ENCODE assay signal across 15 mouse cellular contexts in the genomic region with DNA sequence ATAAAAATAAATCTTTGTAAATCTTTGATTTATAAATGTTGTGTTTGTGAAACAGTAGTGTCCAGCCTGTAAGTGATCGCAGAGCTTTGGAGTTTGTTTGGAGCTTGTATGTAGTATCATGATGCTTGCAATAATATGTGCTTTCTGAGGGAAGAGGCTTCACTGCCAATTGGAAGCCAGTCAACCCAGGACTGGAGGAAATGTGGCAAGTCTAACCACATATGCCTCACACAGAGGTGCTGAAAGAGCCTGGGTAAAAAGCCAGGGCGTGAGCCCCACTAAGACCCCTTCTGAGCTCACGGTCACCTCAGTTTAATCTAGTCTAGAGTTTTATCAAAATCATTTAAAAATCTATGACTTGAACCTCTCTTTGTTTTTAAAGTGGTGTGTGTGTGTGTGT. TPM values are rescaled to one million over a fixed set of nuclear protein-coding genes. Genes with fewer than 3 reads are reported as not detected.
DNase-seq lines count a peak whose midpoint lies in the region; ATAC-seq and TF ChIP-seq lines count a peak whose summit lies in the region.
"Had no signal": no experiment of that assay in that cellular context is flagged by ENCODE, and none has a peak within 500 bp of the region (broad histone marks: within the 10 kb centered on the region; RNA-seq: fewer than 3 reads in every experiment).

No protein-coding gene starts in this region.

- no peak overlapping the region for H3K4me2 ChIP-seq in embryonic facial prominence, embryonic 13.5 days
- no peak overlapping the region for H3K4me2 ChIP-seq in kidney, embryonic 14.5 days (replicated peaks; ENCODE audit: low read depth, low read length)
- no peak overlapping the region for H3K4me2 ChIP-seq in limb, embryonic 14.5 days (replicated peaks; ENCODE audit: low read depth, low read length, severe bottlenecking)
- H3K4me2 ChIP-seq: heart, embryonic 12.5 days; liver, embryonic 15.5 days; midbrain, embryonic 12.5 days had no signal

- DNase-seq in embryonic facial prominence, embryonic 10.5 days (ENCODE audit: low spot score), result no peak
- no peak for DNase-seq in kidney, adult 2 months
- peak; percentile 85 for DNase-seq in NIH3T3 (ENCODE audit: low read depth)
- DNase-seq in limb, embryonic 14.5 days (ENCODE audit: low spot score), result peak; percentile 34
- DNase-seq in left cerebral cortex, postnatal 14 days (ENCODE audit: low spot score in 2 of 2), result no peak
- DNase-seq in frontal cortex, postnatal 25 days (ENCODE audit: low spot score in 2 of 2), result no peak
- DNase-seq: cerebellum, adult 11 months; kidney, adult 18-20 months had no signal

- H3K9ac ChIP-seq in embryonic facial prominence, embryonic 13.5 days, result no peak overlapping the region
- no peak overlapping the region for H3K9ac ChIP-seq in kidney, embryonic 14.5 days (ENCODE audit: low read depth, low read length)
- H3K9ac ChIP-seq in limb, embryonic 14.5 days (ENCODE audit: low read depth, low read length, severe bottlenecking), result no peak overlapping the region
- H3K9ac ChIP-seq: heart, embryonic 12.5 days; liver, embryonic 15.5 days; midbrain, embryonic 12.5 days had no signal

- intact Hi-C loops in left cerebral cortex, postnatal 14 days (cut with DNase I), result loop anchor here (5.0 kb wide), 2 partner anchors 74 to 114 kb away; partner anchors contain the start of gene Ppp3r1

- no peaks in the 10 kb centered on the region for H3K36me3 ChIP-seq in embryonic facial prominence, embryonic 13.5 days
- H3K36me3 ChIP-seq in embryonic facial prominence, embryonic 10.5 days (replicated peaks), result no peaks in the 10 kb centered on the region
- no peaks in the 10 kb centered on the region; the same call in 1 of the 2 replicates for H3K36me3 ChIP-seq in kidney, embryonic 14.5 days (ENCODE audit: control insufficient read depth, insufficient read depth, low read length)
- no peaks in the 10 kb centered on the region for H3K36me3 ChIP-seq in kidney, adult 2 months (ENCODE audit: control insufficient read depth, insufficient read depth, low read length)
- H3K36me3 ChIP-seq in limb, embryonic 14.5 days (ENCODE audit: control insufficient read depth, insufficient read depth, low read length), result no peaks in the 10 kb centered on the region
- H3K36me3 ChIP-seq: heart, embryonic 12.5 days; liver, embryonic 15.5 days had no signal

- peaks cover 18% of the 10 kb centered on the region for H3K4me1 ChIP-seq in embryonic facial prominence, embryonic 13.5 days
- H3K4me1 ChIP-seq in embryonic facial prominence, embryonic 10.5 days, result peaks cover 24% of the 10 kb centered on the region
- H3K4me1 ChIP-seq in kidney, embryonic 14.5 days (ENCODE audit: control insufficient read depth, insufficient read depth, low read length), result no peaks in the 10 kb centered on the region
- 0 out of 2 replicates have a peak, but pooled peaks cover 2% of the 10 kb centered on the region for H3K4me1 ChIP-seq in kidney, adult 2 months (ENCODE audit: control insufficient read depth, insufficient read depth, low read length)
- H3K4me1 ChIP-seq in limb, embryonic 14.5 days (ENCODE audit: control insufficient read depth, insufficient read depth, low read length), result peaks cover 16% of the 10 kb centered on the region
- H3K4me1 ChIP-seq: liver, embryonic 15.5 days; midbrain, embryonic 12.5 days had no signal

- peak overlapping the region; percentile 12; the same call in 1 of the 2 replicates for H3K27ac ChIP-seq in embryonic facial prominence, embryonic 13.5 days
- H3K27ac ChIP-seq in embryonic facial prominence, embryonic 10.5 days (replicated peaks), result no peak overlapping the region
- no peak overlapping the region for H3K27ac ChIP-seq in kidney, embryonic 14.5 days (ENCODE audit: low read depth, low read length)
- no peak overlapping the region for H3K27ac ChIP-seq in kidney, adult 2 months (ENCODE audit: insufficient read depth, low read depth, low read length)
- H3K27ac ChIP-seq in limb, embryonic 14.5 days (replicated peaks; ENCODE audit: low read depth, low read length), result no peak overlapping the region
- H3K27ac ChIP-seq: hindbrain, postnatal 0 days; liver, embryonic 15.5 days; midbrain, embryonic 12.5 days; stomach, postnatal 0 days had no signal

- ATAC-seq in embryonic facial prominence, embryonic 13.5 days (ENCODE audit: insufficient number of reproducible peaks, insufficient read depth, low FRiP score, low TSS enrichment, low read depth), result no peak
- 0 out of 2 replicates have a peak, but pooled peaks have one; percentile 17 for ATAC-seq in kidney, embryonic 14.5 days (ENCODE audit: low FRiP score, low TSS enrichment)
- 0 out of 2 replicates have a peak, but pooled peaks have one; percentile 28 for ATAC-seq in limb, embryonic 14.5 days (ENCODE audit: low FRiP score, low read depth)

- no peaks in the 10 kb centered on the region for H3K27me3 ChIP-seq in embryonic facial prominence, embryonic 13.5 days
- no peaks in the 10 kb centered on the region for H3K27me3 ChIP-seq in embryonic facial prominence, embryonic 10.5 days (replicated peaks; ENCODE audit: low read depth, poor library complexity, severe bottlenecking)
- no peaks in the 10 kb centered on the region for H3K27me3 ChIP-seq in kidney, embryonic 14.5 days (ENCODE audit: control insufficient read depth, insufficient read depth, low read length)
- H3K27me3 ChIP-seq in kidney, adult 2 months (replicated peaks; ENCODE audit: control insufficient read depth, insufficient read depth, low read length), result no peaks in the 10 kb centered on the region
- no peaks in the 10 kb centered on the region for H3K27me3 ChIP-seq in limb, embryonic 14.5 days (ENCODE audit: control insufficient read depth, insufficient read depth, low read length)
- H3K27me3 ChIP-seq: heart, embryonic 12.5 days; liver, embryonic 15.5 days; midbrain, embryonic 12.5 days had no signal

- no peak for TF ChIP-seq POLR2A in kidney, adult 2 months (IDR thresholded peaks at IDR 0.05; ENCODE audit: low read depth, low read length)
- no peak for TF ChIP-seq POLR2A in limb, embryonic 14.5 days (IDR thresholded peaks at IDR 0.05; ENCODE audit: borderline replicate concordance, extremely low read depth, insufficient read depth, insufficient read length)

- no peak for TF ChIP-seq CTCF in kidney, adult 2 months (conservative IDR thresholded peaks at IDR 0.05; ENCODE audit: insufficient read depth, insufficient read length, low read depth, low read length)

- 86% methylated on average over 3 of the region's 3 CpGs for WGBS in embryonic facial prominence, embryonic 13.5 days
- 92% methylated on average over 3 of the region's 3 CpGs for WGBS in embryonic facial prominence, embryonic 10.5 days
- 91% methylated on average over 3 of the region's 3 CpGs for WGBS in kidney, embryonic 14.5 days
- 94% methylated on average over 3 of the region's 3 CpGs for WGBS in kidney, adult 2 months
- 64% methylated on average over 3 of the region's 3 CpGs for whole genome bisulfite sequencing in limb, embryonic 14.5 days

- no peak overlapping the region for H3K4me3 ChIP-seq in embryonic facial prominence, embryonic 13.5 days
- H3K4me3 ChIP-seq in embryonic facial prominence, embryonic 10.5 days, result no peak overlapping the region
- H3K4me3 ChIP-seq in kidney, embryonic 14.5 days (ENCODE audit: low read length), result no peak overlapping the region
- H3K4me3 ChIP-seq in kidney, adult 2 months (ENCODE audit: insufficient read depth, low read depth, low read length), result no peak overlapping the region
- H3K4me3 ChIP-seq in limb, embryonic 14.5 days (replicated peaks; ENCODE audit: low read length), result no peak overlapping the region
- H3K4me3 ChIP-seq: heart, embryonic 12.5 days; liver, embryonic 15.5 days; midbrain, embryonic 12.5 days had no signal

- H3K9me3 ChIP-seq in embryonic facial prominence, embryonic 13.5 days, result no peaks in the 10 kb centered on the region
- H3K9me3 ChIP-seq in embryonic facial prominence, embryonic 10.5 days, result no peaks in the 10 kb centered on the region
- no peaks in the 10 kb centered on the region for H3K9me3 ChIP-seq in kidney, embryonic 14.5 days (ENCODE audit: control insufficient read depth, low read length)
- no peaks in the 10 kb centered on the region for H3K9me3 ChIP-seq in limb, embryonic 14.5 days (ENCODE audit: control insufficient read depth, low read length)
- H3K9me3 ChIP-seq: heart, embryonic 12.5 days; liver, embryonic 15.5 days; midbrain, embryonic 12.5 days had no signal

RNA-seq across cellular contexts. Expression of gene Plek, which starts 31.3 kb away (rescaled TPM):
- polyA plus RNA-seq in embryonic facial prominence, embryonic 13.5 days (2015; fragmentation: Nextera tagmentation; extraction: Ambion mirVana), result 4.3 and 4.5 TPM in 2 replicates
- 3.2 and 5.1 TPM in 2 replicates for polyA plus RNA-seq in embryonic facial prominence, embryonic 10.5 days (2016; fragmentation: Nextera tagmentation; extraction: Ambion mirVana)
- polyA plus RNA-seq in kidney, embryonic 14.5 days (2014; fragmentation: Nextera tagmentation; extraction: Ambion mirVana), result 1.3 and 2.0 TPM in 2 replicates
- polyA plus RNA-seq in kidney, adult 2 months (2012; rRNA removed), result 0.43 and 1.4 TPM in 2 replicates
- polyA plus RNA-seq in limb, embryonic 14.5 days (2012; rRNA removed), result 2.1 and 2.2 TPM in 2 replicates
- polyA plus RNA-seq in limb, embryonic 14.5 days (2014; fragmentation: Nextera tagmentation; extraction: Ambion mirVana), result 3.8 and 3.9 TPM in 2 replicates
- total RNA-seq in left cerebral cortex, postnatal 14 days (2021), result 1 to 10 TPM; 4.5 to 5.5 TPM

RNA-seq across cellular contexts. Expression of gene Cnrip1, which starts 32.1 kb away (rescaled TPM):
- 32.8 and 34.2 TPM in 2 replicates for polyA plus RNA-seq in embryonic facial prominence, embryonic 13.5 days (2015; fragmentation: Nextera tagmentation; extraction: Ambion mirVana)
- polyA plus RNA-seq in embryonic facial prominence, embryonic 10.5 days (2016; fragmentation: Nextera tagmentation; extraction: Ambion mirVana), result 12.5 and 16.2 TPM in 2 replicates
- polyA plus RNA-seq in kidney, embryonic 14.5 days (2014; fragmentation: Nextera tagmentation; extraction: Ambion mirVana), result 31.0 and 33.2 TPM in 2 replicates
- polyA plus RNA-seq in kidney, adult 2 months (2012; rRNA removed), result 6.5 and 7.3 TPM in 2 replicates
- 21.8 and 24.0 TPM in 2 replicates for polyA plus RNA-seq in limb, embryonic 14.5 days (2012; rRNA removed)
- polyA plus RNA-seq in limb, embryonic 14.5 days (2014; fragmentation: Nextera tagmentation; extraction: Ambion mirVana), result 16.5 and 22.2 TPM in 2 replicates
- 100 to 1,000 TPM; 151 to 156 TPM for total RNA-seq in left cerebral cortex, postnatal 14 days (2021)

Comparison
In these comparisons a context has a peak if more than half of its experiments do, and no peak if none do; other contexts are left out.
1. DNase-seq: peak in NIH3T3 (single experiment) and limb, embryonic 14.5 days (single experiment); none in embryonic facial prominence, embryonic 10.5 days (single experiment), kidney, adult 2 months (single experiment), left cerebral cortex, postnatal 14 days (0 of 2) and frontal cortex, postnatal 25 days (0 of 2).